Mouse (Mus musculus): ENCODE measurements around the gene Zcchc2.

Gene Zcchc2

DNA sequence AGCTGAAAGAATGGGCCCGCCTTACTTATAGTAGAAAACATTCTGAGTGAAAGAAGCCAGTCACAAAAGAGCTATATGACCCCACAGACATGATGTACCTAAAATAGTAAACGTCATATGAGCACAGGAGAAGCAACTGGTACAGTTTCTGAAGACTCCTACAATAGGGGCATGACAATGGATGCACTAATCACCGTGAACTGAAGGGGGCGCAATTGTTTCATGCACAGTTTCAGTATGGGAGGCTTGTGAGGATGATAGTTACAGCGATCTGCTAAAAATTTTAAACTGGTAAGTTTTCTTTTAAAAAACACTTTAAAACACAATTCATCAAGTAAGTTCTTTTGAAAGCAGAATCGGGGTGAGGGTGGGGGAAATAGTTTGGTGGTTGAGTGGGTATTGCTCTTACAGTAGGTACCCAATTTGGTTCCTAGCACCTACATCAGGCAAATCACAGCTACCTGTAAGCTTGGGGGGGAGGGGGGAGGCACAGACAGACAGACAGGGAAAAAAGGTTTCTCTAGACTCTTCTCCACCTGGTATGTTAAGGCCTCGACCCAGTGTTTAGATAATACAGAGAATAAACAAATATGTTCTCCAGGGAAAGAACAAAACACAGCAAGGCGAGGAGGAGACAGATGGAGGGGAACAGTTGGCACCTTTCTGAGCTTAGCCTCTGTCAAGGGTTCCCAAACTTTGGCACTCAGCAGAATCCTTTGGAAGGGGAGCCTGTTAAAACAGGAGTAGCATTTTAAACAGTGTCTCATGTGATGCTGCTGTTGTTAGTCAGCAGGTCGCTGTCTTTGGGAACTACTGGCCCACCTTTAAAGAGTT, 81.2 kb downstream of the Zcchc2 start:
- peak; percentile 63 for DNase-seq (ENCODE audit: low read depth, low spot score)

DNA sequence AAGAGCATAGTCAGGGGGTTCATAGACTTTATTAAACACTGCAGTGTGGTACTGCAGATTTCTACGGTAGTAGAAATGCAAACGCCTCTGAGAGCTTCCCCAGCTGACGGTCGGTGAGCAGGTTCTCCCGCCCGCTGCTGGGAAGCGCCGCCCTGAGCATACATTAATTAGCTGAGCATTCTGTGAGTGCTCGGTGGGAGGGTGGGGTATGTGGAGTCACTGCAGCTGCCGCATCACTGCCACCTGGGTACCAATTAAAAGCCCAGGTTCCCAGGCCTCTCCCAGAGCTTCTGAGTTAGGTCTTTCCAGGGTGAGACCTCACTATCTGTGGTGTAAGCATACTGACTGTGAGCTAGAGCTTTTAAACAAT, 81.8 kb downstream of the Zcchc2 start:
- no peak for DNase-seq (ENCODE audit: low read depth, low spot score)

DNA sequence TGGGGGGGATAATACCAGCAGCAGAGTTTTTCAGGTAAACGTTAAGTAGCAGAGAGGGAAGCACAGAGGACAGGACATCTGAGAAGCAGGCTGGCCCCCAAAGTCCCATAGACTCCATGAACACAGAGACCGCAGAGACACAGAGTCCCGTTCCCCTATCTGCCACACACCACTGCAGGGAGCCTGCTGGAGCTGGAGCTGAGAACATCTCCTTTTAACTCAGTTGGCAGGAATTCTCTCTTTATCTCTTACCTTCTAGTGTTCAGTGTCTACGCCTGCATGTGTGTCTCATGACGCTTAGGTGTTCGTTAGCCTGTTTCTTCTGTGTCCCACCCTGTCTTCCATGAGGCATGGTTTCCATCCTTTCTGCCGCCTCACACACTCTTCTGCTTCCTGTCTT, 83.0 kb downstream of the Zcchc2 start:
- DNase-seq (ENCODE audit: low read depth, low spot score): no peak

DNA sequence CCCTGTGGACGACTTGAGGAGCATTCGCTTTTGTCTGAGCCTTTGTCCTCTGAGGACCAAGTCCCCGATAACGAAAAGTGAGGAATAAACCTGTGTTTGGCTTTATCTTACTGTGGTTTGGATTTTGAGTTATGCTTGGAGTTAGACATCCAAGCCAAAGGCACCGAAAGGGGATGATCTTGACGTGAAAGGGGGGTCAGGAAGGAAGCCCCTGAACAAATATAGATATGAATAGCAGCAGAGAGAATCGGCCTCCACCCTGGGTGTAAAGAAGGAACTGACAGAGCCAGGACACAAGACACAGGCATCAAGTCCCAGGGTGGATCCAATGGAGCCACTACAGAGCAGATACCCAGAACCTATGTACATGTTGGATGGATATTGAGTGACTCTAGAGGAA, 83.9 kb downstream of the Zcchc2 start:
- no peak for DNase-seq (ENCODE audit: low read depth, low spot score)

DNA sequence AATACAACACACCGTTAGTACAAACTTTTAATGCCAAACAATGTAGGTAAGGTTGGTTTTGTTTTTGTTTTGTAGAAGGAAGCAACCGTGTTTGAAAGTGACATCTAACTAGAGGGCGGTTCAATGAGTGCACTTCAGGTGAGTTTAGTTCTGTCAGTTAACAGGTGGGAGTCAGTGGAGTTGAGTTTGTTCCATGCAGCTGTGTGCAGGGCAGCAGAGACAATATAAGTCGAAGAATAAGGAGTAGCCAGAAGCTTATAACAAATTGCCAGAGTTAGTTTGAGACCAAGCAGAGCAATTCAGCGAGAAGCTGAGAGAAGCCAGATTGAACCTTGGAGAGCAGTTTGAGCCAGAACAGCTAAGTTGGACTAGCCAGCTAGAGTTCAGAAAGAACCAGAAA, 84.5 kb downstream of the Zcchc2 start:
- DNase-seq (ENCODE audit: low read depth, low spot score): no peak

DNA sequence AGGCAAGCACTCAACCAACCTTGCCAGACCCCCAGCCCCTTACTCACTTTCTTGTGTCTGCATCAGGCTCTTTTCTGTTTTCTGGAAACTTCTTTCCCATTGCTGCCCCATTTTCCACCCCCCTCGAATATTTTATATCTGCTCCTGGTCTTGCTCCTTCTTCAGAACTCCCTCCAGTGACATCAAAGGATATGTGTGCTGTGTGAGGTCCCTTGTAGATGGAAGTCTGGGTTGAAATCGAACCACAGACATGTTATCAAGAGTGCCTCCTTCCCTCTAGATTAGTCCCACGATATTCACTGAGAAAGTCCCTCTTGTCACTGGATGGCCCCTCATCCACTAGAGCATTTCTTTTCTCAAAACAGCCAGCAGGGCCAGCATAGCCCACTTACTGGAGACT, 86.4 kb downstream of the Zcchc2 start:
- no peak for DNase-seq (ENCODE audit: low read depth, low spot score)

DNA sequence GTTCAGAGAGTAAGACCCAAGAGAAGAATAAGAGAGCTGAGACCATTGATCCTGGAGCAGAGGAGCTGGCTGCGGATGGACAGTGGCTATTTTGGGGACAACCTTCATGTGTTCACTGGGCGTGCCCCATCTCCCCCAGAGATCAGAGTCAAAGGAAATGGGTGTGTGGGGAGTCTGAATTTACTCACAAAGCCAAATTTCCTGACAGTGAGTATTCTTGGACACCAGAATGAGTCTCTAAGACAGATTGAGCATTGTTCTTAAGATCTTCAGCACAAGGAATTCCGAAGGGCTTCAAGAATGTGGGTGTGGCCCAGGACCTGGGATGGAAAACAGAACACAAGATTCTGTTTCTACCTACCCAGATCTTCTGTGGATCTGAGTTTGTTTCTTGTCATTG, 87.0 kb downstream of the Zcchc2 start:
- no peak for DNase-seq (ENCODE audit: low read depth, low spot score)

Measured in retina, postnatal 7 days (tissue).